Mouse (Mus musculus) bone marrow macrophage, adult 2 months (primary cell): ENCODE data around the gene Pax7.

Source experiments
- CTCF ChIP-seq: IDR thresholded peaks from 2 replicates; pipeline ENCODE4 v1.5.1; 2012; ENCODE audit warnings: low read depth, mild to moderate bottlenecking, low read length, moderate library complexity
- POLR2A ChIP-seq: IDR thresholded peaks from 2 replicates; pipeline ENCODE4 v1.6.1; 2012; ENCODE audit warnings: mild to moderate bottlenecking, low read depth, low read length, borderline replicate concordance

GRCm38 (mm10) chr4:139761911-139762310, 71.4 kb downstream of the Pax7 start:
- TF ChIP-seq POLR2A, result no peak
- no peak for TF ChIP-seq CTCF
